Mouse (Mus musculus): ENCODE measurements around the gene Bsn. TPM values are rescaled to one million over a fixed set of nuclear protein-coding genes. Genes with fewer than 3 reads are reported as not detected.

Bsn gene
- total RNA-seq, 2 experiments from 2014 or later, result 300 to 320 TPM

DNA sequence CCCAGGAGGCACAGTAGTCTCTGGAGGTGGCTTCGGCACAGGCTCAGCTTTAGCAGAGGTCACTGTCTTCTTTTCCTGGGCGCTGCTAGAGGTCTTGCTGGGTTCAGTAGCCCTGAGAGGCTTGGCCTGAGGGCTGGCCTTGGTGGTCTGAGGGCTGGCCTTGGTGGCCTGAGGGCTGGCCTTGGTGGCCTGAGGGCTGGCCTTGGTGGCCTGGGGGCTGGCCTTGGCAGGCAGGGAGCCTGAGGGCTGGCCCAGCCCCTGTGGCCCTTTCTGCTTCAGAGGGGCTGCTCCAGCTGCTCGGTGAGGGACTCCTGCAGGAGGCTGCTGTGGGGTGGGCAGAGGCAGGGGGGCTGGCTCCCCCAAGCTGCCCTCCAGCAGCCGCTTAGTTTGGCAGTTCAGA lies 73.0 kb downstream of the Bsn start:
- DNase-seq (ENCODE audit: extremely low spot score in 1 of 2, low spot score in 2 of 2), result no peak
- intact Hi-C loops (cut with DNase I), result no loop called here
- no peak for TF ChIP-seq CTCF (IDR thresholded peaks at IDR 0.05)
- Histone ChIP-seq H3K27ac (peak overlapping the region; percentile 61), H3K4me3 (no peak overlapping the region)

DNA sequence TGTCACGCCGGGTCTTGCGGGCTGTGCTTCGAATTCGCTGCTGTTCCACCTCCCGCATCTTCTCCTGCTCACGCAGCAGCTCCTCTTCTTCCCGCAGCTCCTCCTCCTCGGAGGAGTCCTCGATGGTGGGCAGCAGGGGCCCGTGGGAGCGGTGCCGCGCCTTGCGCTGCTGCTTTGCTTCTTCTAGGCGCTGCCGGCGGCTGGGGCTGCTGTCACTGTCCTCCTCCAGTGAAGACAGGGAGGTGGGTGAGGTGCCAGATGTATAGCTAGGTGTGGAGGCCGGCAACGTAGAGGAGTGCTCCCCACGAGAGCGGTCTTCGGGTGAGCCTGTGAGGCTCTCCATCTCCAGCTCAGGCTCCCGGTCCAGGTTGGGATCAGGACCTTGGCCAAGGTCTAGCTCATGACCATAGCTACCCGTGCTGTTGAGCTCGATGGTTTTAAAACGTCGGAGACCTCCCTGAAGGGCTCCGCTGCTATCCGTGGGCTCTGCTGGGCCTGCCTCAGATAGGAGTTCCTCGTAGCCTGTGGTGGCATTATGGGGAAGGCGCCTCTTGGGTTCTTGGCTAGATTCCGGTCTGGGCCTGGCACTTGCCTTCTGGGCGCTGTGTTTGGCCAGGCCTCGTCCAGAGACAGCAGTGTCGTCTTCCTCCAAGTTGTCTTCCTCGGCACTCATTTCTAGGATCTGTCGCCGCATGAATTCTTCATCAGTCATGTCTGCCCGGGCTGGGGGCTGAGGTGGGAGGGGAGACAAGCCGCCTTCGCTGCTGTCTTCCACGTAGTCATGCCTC lies 74.7 kb downstream of the Bsn start:
- no peak for TF ChIP-seq CTCF (IDR thresholded peaks at IDR 0.05)
- Histone ChIP-seq H3K4me3 (no peak overlapping the region), H3K27ac (peak overlapping the region; percentile 83)
- intact Hi-C loops (cut with DNase I), result no loop called here
- DNase-seq (ENCODE audit: extremely low spot score in 1 of 2, low spot score in 2 of 2), result peak; percentile 70 to 72

DNA sequence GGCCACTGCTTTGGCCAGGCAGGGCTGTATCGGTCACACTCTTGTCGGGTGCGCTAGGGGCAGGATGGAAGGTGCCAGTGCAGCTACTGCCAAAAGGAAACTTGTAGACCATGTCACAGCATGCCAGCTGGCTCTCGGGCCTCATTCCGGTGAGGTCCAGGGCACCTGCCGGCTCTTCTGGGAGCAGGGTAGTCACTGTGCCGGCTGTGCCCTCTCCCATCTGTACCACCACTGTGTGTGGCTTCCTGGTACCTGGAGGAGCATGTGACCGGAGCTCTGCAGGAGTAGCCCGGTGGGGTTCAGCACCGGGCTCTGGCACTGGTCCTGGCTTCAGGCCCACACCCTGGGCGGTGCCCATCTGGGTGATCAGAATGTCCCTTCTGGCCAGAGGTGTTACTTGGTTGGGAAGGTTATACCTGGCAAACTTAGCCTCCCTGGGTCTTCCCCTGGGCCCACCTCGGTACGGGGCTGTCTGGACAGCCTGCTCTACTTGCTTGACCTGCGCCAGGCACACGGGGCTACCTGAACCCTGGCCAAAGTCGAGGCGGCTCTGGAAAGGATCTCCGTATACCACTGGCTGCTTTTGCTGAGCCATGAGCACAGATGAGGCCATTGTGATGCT lies 77.4 kb downstream of the Bsn start:
- no peak for TF ChIP-seq CTCF (IDR thresholded peaks at IDR 0.05)

DNA sequence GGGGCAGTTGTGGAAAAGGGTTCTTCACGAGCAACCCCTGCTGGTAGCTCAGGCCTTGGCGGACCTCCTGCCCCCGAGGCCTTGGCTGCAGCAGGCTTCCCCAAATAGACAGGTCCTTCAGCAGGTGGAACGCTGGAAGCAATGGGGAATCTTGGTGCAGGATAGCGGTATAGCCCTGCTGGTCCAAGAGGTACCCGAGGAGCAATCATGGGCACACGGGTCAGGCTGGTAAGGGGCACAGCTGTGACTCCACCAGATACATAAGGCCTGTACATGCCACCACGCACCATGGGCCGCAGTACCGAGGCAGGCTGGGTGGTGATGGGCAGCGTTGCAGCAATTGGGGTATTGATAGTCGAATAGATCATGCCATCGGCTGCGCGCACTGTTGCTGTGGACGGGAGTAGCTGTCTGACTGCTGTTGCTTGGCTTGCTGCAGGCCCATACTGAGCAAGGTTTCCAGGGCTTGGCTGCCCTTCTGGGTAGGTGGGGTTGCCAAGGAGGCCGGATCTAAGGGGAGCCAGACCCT lies 78.5 kb downstream of the Bsn start:
- no peak overlapping the region for H3K4me3 ChIP-seq
- TF ChIP-seq CTCF (IDR thresholded peaks at IDR 0.05), result no peak
- no peak for DNase-seq (ENCODE audit: extremely low spot score in 1 of 2, low spot score in 2 of 2)
- peak overlapping the region; percentile 50; the same call in 1 of the 2 replicates for H3K27ac ChIP-seq
- intact Hi-C loops (cut with DNase I), result no loop called here

More for the DNA sequence above, 77.4 kb downstream of the Bsn start:
- no peak for DNase-seq (ENCODE audit: extremely low spot score in 1 of 2, low spot score in 2 of 2)
- intact Hi-C loops (cut with DNase I), result no loop called here
- Histone ChIP-seq H3K4me3 (no peak overlapping the region), H3K27ac (no peak overlapping the region; the same call in 1 of the 2 replicates)

DNA sequence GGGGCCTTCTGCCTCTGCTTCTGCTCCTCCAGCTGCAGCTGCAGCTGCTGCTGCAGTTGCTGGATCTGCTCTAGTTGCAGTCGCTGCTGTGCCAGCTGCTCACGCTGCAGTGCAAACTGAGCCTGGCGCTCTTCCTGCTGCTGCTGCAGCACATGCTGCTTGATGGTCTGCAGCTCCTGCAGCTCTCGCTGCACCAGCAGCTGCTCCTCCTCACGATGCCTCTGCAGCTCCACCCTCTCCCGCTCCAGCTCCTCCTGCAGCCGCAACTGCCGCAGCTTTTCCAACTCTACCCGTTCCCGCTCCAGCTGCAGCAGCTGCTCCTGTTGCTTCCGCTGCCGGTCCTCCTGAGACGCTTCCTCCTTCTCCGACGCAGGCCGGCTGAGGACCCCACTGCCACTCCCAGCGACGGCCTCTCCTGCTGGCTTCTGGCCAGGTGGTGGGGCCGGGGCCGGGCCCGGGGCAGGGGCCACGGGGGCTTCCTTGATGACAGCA lies 79.0 kb downstream of the Bsn start:
- intact Hi-C loops (cut with DNase I), result no loop called here
- TF ChIP-seq CTCF (IDR thresholded peaks at IDR 0.05), result no peak

DNA sequence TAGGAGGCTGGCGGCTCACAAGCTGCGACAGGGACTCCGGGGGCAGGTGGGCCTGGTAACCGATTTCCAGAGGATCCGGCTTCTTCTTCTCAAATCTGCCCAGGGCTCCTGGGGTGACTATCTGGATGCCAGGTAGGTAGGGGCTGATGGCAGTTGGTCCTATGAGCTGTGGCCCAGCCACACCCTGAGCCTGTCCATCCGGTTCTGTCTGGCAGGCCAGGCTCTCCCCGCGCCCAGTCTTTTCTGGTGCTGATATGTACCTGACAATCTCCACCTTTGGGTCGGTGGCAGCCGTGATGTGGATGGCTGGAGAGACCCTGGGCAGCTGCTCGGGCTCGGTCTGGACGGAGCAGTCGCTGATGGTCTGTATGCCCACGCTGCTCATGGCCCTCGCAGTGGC lies 80.0 kb downstream of the Bsn start:
- intact Hi-C loops (cut with DNase I), result no loop called here
- no peak for TF ChIP-seq CTCF (IDR thresholded peaks at IDR 0.05)
- no peak for DNase-seq (ENCODE audit: extremely low spot score in 1 of 2, low spot score in 2 of 2)
- H3K27ac ChIP-seq, result peak overlapping the region; percentile 50; the same call in 1 of the 2 replicates
- H3K4me3 ChIP-seq, result no peak overlapping the region

More for the DNA sequence above, 79.0 kb downstream of the Bsn start:
- Histone ChIP-seq H3K4me3 (no peak overlapping the region), H3K27ac (peak overlapping the region; percentile 50)
- no peak for DNase-seq (ENCODE audit: extremely low spot score in 1 of 2, low spot score in 2 of 2)

DNA sequence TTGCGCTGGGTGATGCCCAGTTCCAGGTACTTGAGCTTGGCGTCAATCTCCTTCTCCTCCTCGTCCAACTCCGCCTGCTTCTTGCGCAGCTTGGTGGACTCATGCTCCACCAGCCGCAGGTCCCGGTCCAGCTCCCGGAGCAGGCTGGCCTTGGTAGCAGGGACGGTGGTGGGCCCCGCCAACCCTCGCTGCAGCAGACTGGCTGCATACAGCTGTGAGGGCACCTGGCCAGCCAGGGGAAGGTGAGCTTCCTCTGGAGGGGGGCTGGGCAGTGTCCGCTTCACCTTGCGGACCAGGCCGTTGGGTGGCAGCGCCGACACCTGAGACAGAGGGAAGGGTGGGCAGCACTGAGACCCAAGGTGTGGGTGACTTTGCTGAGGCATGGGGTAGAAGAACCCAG lies 82.3 kb downstream of the Bsn start:
- intact Hi-C loops (cut with DNase I), result no loop called here
- no peak for TF ChIP-seq CTCF (IDR thresholded peaks at IDR 0.05)

DNA sequence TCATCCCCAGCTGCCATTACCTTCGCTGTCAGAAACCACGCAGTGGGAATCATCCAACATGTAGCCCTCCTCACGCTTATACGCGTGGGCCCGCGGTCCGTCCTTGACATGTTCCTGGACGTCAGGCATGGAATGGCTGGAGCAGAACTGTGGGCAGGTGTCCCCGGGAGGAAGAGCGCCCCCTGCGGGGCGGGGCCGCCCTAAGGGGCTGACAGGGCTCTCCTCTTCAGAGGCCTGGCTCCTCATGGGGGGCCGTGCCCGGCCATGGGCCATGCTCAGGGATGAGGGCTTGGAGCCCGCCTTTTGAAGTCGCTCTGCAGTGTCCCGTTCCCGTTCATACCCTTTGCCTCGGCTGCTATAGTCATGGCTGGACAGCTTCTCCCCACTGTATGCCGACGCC lies 84.1 kb downstream of the Bsn start:
- TF ChIP-seq CTCF (IDR thresholded peaks at IDR 0.05), result no peak; the same call in 1 of the 2 replicates
- no peak overlapping the region for H3K4me3 ChIP-seq
- no peak overlapping the region for H3K27ac ChIP-seq
- intact Hi-C loops (cut with DNase I), result no loop called here
- no peak for DNase-seq (ENCODE audit: extremely low spot score in 1 of 2, low spot score in 2 of 2)

More for the DNA sequence above, 82.3 kb downstream of the Bsn start:
- no peak for DNase-seq (ENCODE audit: extremely low spot score in 1 of 2, low spot score in 2 of 2)
- Histone ChIP-seq H3K27ac (no peak overlapping the region), H3K4me3 (no peak overlapping the region)

DNA sequence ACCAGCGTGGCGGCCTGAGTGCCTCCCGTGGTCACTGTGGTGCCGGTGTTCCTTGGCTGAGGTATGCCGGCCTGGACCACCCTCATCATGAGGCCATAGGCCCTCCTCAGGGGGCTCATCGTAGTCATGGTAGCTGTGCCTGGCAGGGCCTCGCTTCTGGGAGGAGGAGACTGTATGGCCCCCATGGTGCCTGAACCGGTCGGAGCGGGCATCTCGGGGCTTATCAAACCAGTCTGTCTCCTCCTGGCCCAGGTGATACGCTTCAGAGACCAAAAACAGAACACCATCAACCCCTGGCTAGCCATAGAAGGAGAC lies 84.7 kb downstream of the Bsn start:
- intact Hi-C loops (cut with DNase I), result no loop called here
- TF ChIP-seq CTCF (IDR thresholded peaks at IDR 0.05), result no peak
- Histone ChIP-seq H3K27ac (no peak overlapping the region), H3K4me3 (no peak overlapping the region)
- no peak for DNase-seq (ENCODE audit: extremely low spot score in 1 of 2, low spot score in 2 of 2)

DNA sequence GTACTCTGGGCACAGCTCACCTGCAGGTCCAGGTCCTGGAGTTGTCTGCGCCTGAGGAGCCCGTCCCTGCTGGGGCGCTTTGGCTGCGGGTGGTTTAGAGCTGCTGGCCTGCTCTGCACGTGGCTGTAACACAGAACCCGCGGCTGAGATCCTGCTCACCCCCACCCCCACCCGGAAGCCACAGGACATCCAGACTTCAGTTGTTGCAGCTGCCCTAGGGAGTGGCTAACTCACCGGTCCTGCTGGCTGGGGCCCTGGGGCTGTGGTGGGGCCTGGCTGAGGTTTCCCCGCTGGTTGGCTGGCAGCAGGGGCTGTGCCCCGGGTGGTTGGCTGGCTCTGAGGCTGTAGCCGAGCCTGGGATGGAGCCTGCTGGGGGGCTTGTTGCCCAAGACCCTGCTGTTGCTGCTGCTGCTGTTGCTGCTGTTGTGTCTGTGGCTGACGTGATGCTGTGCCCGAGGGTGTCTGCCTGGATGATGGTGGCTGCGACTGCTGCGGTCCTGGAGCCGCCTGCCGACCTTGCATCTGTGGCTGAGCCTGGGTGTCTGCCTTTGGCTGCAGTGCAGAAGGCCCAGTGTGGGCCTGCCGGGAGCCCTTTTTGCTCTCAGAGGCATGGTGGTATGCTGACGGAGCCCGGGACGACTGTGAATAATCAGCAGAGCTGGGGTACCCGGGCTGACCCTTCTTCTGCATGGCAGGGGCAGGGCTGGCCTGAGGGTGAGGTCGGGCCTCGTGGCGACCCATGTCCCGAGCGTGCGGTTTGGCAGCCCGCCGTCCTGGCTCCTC lies 85.2 kb downstream of the Bsn start:
- H3K4me3 ChIP-seq, result no peak overlapping the region
- H3K27ac ChIP-seq, result peak overlapping the region; percentile 16; the same call in 1 of the 2 replicates
- no peak for DNase-seq (ENCODE audit: extremely low spot score in 1 of 2, low spot score in 2 of 2)
- TF ChIP-seq CTCF (IDR thresholded peaks at IDR 0.05), result no peak
- intact Hi-C loops (cut with DNase I), result no loop called here

DNA sequence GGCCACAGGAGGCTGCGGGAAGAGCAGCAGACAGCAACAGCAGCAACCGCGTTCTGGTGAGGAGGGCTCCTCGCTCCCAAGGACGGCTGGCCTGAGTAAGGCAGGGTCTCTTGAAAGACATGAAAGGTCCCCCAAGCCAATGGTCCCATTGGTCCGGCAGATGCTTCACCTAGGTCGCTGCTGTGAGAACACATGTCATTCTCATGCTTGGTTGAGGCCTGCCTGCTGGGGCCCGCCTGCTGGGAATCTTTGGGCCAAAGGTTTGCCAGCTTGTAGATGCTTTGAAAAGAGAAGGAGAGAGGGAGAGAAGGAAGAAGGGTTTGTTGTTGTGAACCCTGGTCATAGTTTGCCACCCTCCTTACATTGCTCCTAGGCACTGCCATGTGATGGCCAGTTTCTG lies 90.6 kb downstream of the Bsn start:
- Histone ChIP-seq H3K27ac (no peak overlapping the region), H3K4me3 (no peak overlapping the region)
- intact Hi-C loops (cut with DNase I), result no loop called here
- DNase-seq (ENCODE audit: extremely low spot score in 1 of 2, low spot score in 2 of 2), result no peak
- no peak for TF ChIP-seq CTCF (IDR thresholded peaks at IDR 0.05)
